Mouse (Mus musculus) brain, embryonic 14.5 days (tissue): ENCODE measurements around the gene Csnk1d.

Source experiments
- CTCF ChIP-seq: fragments of 200-500 bp; IDR thresholded peaks from 2 replicates; pipeline ENCODE4 v1.5.1; 2012; ENCODE audit warnings: inconsistent platforms, mild to moderate bottlenecking, moderate library complexity, borderline replicate concordance; ENCODE audit not compliant: insufficient read depth, insufficient read length; ENCODE audit errors: extremely low read depth
- POLR2A ChIP-seq: fragments of 200-500 bp; IDR thresholded peaks from 2 replicates; pipeline ENCODE4 v1.6.1; 2012; ENCODE audit warnings: mild to moderate bottlenecking, inconsistent platforms, borderline replicate concordance; ENCODE audit not compliant: poor library complexity, insufficient read depth, insufficient read length, severe bottlenecking; ENCODE audit errors: extremely low read depth

DNA sequence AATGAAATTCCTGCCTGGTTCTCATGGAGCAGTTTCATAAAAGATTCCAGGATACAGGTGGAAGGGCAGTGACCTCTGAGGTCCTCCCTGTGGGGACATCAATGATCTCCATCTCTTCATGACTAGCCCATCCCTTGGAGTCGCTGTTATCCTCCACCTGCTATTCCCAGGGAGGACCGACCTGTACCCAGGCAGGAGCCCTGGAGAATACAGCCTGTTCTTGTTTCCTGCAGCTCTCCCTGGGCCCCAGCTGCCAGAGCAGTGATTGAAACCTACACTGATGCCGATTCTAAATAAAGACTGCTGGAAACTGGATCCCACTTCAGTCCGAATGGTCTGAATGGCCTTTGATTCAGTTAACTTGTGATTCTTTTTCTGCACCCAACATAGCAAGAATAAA is 59.7 kb downstream of the Csnk1d start:
- TF ChIP-seq CTCF: no peak
- no peak for TF ChIP-seq POLR2A
